Mouse (Mus musculus) spleen, postnatal 14 days (tissue): ENCODE measurements around the gene Cdh16.
"Not testable (repeated sequence)": the region's sequence is repeated elsewhere in the genome, so short reads cannot be mapped to it uniquely, and the experiment has no call there.

ENCODE experiments used
- DNase-seq, 2 experiments: peaks; one replicate each; pipeline ENCODE4 v3.0.0; 2021 to 2022; ENCODE audit warnings: low spot score in 2 of 2

Gene Cdh16

GRCm38 (mm10) chr8:104613119-104613518 is 11.1 kb downstream of the Cdh16 start:
- DNase-seq: no peak

- DNase-seq: no peak
These were observed 12.6 kb downstream of the Cdh16 start for GRCm38 (mm10) chr8:104611613-104612012.

- no peak for DNase-seq
These were observed 13.9 kb downstream of the Cdh16 start for GRCm38 (mm10) chr8:104610185-104610766.

DNA sequence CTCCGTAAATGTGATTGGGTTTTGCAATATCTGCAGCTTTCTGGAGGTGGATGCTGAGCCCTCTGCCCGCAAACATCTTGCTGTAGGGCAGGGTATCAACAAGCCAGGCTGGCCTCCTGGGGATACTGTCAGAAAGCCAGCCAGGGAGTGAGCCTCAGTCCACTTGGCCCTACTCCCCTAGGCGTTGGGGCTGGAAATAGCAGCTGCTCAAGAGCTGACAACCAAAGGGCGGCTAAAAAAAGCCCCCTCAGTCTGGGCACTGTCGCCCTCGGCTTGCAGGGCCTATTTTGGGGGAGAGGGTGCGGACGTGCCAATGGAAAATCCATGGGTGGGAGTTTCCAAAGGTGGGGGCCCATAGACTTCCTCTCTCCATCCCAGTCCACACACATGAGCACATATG is 15.0 kb downstream of the Cdh16 start:
- DNase-seq: no peak

GRCm38 (mm10) chr8:104607944-104608343 is 16.3 kb downstream of the Cdh16 start:
- DNase-seq: no peak

- DNase-seq: no peak
These were observed 17.9 kb downstream of the Cdh16 start for GRCm38 (mm10) chr8:104606329-104606728.

- DNase-seq: no peak
These were observed 21.0 kb downstream of the Cdh16 start for GRCm38 (mm10) chr8:104603245-104603593.

- peak; percentile 49 to 55 for DNase-seq
These were observed 21.5 kb downstream of the Cdh16 start for GRCm38 (mm10) chr8:104602468-104603244.

DNA sequence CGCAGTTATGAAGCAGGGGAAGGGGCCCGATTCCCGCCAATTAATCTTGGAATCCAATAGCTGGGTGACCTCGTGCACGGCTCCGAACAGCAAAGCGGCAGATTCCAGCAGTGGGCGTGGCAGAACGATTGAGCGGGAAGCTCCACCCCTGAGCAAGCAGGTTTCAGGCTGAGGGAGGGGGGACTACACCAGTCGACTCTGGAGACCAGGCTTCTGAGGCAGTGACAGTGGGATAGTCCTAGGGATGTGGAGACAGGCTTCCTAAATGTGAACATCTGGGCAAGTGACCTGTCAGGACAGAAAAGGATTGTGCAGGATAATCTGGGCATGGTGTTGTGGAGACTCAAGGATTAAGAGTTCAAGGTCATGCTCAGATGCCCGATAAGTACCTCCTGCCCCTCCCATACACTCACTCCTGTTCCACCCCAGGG is 22.2 kb downstream of the Cdh16 start:
- no peak for DNase-seq

DNA sequence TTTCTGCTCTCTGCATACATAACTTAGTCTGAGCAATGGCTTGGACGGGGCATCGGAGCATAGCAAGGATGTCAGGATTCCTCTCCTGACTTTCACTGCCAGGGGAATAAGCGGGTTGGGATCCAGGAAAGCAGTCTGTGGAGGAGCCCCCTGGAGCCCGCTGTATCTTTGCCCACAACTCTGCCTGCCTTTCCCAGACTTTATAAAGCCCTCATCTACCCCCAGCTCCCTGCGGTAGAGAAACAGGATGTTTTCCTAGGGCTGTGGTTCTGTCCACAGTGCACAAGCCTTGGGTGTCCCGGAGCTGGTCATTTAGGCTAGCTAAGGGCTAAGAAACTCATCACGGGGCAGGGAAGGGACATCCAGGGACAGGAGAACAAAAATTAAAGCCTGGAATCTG is 22.8 kb downstream of the Cdh16 start:
- DNase-seq: no peak

DNA sequence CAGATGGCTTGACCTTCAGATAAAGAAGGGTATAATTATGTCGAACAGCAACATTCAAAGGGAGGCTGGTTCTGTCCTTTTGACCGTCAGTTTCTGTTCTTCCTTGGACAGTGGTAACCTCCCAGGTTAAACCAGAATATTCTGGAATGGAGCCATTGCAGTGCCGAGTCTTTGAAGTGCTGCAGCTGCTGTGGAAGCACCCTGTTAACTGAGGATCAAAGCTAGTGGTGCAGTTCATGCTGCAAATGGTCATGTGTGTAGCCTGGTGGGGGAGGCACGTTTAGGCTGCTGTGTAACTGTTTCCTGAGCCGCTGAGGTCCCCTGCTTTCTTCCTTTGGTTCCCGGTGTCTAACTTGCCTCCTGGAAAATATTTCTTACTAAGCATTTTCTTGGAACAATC is 25.7 kb downstream of the Cdh16 start:
- DNase-seq: no peak

DNA sequence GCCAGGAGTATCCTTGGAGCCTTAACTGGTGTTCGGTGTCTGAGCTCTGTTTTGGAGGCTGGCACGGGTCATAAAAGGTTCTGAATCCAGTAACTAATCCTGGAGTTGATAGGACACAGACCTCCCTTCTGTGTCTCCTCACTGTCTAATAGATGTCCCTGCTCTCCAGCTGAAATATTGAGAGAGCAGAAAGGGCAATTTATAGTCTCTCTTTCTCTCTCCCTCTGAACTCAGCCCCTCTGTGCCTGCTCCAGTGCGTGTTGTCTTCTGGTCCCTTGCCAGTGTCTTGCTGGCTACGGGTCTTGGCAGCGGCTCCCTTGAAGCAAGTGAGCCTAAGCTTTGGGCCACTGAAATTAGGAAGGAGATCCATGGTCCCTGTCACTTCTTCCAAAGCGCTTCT is 26.5 kb downstream of the Cdh16 start:
- no peak for DNase-seq

- DNase-seq: no peak
These were observed 28.2 kb downstream of the Cdh16 start for GRCm38 (mm10) chr8:104595773-104596536.

DNA sequence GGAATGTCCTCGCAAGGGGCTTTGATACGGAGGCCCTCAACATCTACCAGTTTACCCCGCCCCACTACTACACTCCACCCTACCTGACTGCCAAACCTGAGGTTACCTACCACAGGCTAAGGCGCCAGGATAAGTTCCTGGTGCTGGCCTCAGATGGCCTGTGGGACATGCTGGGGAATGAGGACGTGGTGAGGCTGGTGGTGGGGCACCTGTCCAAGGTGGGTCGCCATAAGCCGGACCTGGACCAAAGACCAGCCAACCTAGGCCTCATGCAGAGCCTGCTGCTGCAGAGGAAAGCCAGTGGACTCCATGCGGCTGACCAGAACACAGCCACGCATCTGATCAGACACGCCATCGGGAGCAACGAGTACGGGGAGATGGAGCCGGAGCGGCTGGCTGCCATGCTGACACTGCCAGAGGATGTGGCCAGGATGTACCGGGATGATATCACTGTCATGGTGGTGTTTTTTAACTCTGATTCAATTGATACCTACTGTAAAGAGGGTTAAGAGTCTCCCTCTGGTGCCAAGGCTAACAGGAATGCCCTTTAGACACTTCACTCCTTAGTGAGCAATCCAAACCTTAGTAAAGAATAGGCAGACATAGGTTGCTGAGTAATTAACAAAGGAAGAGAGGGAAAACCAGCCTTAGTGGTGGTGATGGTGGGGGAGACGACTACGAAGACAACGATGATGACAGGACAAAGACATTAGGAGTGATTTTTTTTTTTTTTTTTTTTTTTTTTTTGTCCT is 29.4 kb downstream of the Cdh16 start:
- no peak for DNase-seq

DNA sequence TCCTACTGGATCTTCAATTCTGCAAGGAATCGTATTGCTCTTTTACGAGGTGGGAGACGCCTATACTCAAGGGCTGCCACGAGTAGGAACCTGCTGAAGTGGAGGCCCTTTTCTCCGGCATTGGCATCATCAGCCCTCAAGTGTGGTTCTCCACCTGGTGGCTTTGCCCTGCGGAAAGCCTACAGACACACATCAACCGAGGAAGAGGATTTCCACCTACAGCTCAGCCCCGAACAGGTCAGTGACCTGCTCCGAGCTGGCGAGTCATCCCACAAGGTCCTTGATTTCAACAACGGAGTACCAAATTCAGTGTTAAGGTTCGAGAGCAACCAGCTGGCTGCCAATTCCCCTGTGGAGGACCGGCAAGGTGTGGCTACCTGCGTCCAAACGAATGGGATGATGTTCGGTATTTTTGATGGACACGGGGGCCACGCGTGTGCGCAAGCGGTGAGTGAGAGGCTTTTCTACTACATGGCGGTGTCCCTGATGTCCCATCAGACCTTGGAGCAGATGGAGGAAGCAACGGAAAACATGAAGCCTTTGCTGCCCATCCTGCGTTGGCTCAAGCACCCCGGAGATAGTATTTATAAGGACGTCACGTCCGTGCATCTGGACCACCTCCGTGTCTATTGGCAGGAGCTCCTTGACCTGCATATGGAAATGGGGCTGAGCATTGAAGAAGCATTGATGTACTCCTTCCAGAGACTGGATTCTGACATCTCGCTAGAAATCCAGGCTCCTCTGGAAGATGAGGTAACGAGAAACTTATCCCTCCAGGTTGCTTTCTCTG is 30.5 kb downstream of the Cdh16 start:
- no peak for DNase-seq

DNA sequence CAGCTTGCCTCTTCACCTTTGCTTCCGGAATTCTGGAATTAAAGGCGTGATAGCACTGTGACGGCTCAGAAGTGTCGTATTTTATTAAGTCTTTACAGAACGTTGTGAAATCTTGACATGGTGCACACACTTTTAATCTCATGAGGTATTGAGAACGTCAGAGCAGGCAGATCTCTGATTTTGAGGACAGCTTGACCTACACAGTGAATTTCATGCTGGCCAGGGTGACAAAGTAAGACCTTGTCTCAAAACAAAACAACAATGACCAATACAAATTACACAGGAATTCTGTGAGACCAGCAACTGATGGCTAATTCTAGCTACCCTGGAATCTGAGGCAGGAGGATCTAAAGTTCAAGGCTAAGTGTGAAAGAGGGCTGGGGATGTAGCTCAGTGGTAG is 31.6 kb downstream of the Cdh16 start:
- no peak for DNase-seq

DNA sequence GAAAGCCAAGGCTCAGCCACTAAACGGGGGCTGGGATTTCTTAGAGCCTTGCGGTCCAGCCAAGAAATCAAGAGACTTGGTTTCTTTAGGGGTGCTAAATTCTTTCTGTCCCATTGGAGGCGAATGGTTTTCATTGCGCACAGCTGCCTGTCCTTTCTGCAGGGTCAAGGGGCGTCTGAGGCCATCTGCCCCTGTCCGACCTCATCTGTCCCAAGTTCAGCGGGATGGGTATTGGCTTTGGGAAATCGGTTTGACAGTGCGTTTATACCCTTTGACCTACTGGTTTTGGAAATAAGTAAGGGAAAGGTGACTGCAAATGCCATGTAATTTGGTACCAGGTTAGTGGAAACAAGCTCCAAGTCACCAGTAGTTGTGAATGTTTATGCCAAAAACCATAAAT is 32.3 kb downstream of the Cdh16 start:
- DNase-seq: no peak

- peak; percentile 76 to 78 for DNase-seq
These were observed 32.9 kb downstream of the Cdh16 start, which contains the start of gene Pdp2 for GRCm38 (mm10) chr8:104591133-104591834. TSS of gene Pdp2 (plus strand) at chr8:104591451.

- DNase-seq: no peak
These were observed 33.9 kb downstream of the Cdh16 start for GRCm38 (mm10) chr8:104590284-104590683.

DNA sequence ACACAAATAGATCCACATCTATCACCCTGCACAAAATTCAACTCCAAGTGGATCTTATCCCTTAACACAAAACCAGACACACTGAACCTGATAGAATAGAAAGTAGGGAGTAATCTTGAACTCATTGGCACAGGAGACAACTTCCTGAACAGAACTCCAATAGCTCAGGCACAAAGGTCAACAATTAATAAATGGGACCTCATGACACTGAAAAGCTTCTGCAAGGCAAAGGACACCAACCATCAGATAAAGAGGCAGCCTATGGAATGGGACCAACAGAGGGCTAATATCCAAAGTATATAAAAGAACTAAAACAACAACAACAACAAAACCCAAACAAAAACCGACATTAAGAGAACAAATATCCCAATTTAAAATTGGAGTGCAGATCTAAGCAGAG is 39.7 kb downstream of the Cdh16 start:
- no peak for DNase-seq

DNA sequence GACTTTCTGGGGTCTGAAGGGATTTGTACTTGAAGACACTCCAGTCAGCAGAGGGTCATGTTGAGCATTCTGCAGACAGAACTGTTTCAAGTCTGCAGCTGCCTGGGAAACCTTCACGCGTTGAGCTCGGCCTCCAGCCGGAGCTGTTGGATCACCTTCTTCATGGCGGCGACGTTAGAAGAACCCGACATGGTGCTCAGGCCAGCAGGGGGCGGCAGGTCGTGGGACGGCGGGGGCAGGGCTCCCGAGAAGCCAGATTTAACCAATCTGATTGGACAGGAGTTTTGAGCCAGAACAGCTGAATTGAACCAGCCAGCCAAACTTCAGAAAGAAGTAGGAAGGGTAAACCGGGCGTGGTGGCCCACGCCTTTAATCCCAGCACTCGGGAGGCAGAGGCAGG is 46.6 kb downstream of the Cdh16 start:
- DNase-seq: not testable (repeated sequence)
